Mouse (Mus musculus): ENCODE results near the gene Phactr2. TPM values are rescaled to one million over a fixed set of nuclear protein-coding genes. Genes with fewer than 3 reads are reported as not detected.

Gene Phactr2
- polyA plus RNA-seq, 1 experiment from 2014 or later, result 58.1 TPM

DNA sequence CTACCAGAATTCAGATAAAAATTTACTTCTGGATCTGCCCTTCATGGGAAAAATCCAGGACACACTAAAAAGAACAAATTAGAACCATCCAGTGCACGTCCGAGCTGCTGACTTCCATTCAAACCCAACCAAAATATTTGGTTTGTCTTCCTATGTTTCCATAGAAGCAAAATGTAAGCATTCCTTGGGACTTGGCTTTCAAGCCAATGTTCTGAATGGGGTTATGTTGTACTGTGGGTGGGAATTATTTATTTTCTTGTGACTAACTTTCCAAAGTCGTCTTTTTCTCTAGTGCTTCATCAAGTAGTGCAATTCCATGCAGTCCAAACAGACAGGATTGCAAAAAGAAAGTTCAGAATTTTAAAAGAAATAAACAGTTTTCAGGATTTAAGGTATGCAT is 239.7 kb downstream of the Phactr2 start:
- ATAC-seq (ENCODE audit: insufficient number of reproducible peaks, low FRiP score), result no peak
- Histone ChIP-seq H3K4me2 (no peak overlapping the region), H3K9me3 (replicated peaks) (no peaks in the 10 kb centered on the region), H3K4me3 (no peak overlapping the region), H3K27me3 (replicated peaks) (no peaks in the 10 kb centered on the region), H3K36me3 (peaks cover 72% of the 10 kb centered on the region), H3K27ac (ENCODE audit: poor library complexity, severe bottlenecking) (no peak overlapping the region), H3K9ac (no peak overlapping the region), H3K4me1 (replicated peaks) (peaks cover 25% of the 10 kb centered on the region)
- WGBS, result 71% methylated on average over 3 of the region's 3 CpGs

- Histone ChIP-seq H3K4me3 (no peak overlapping the region), H3K4me2 (no peak overlapping the region), H3K9ac (no peak overlapping the region), H3K9me3 (replicated peaks) (no peaks in the 10 kb centered on the region), H3K36me3 (peaks cover 71% of the 10 kb centered on the region), H3K27ac (ENCODE audit: poor library complexity, severe bottlenecking) (no peak overlapping the region; the same call in 1 of the 2 replicates), H3K4me1 (replicated peaks) (peaks cover 25% of the 10 kb centered on the region), H3K27me3 (replicated peaks) (no peaks in the 10 kb centered on the region)
- 80% methylated on average over 10 of the region's 10 CpGs for WGBS
- no peak for ATAC-seq (ENCODE audit: insufficient number of reproducible peaks, low FRiP score)
Measured at GRCm38 (mm10) chr10:13233941-13234340, 240.3 kb downstream of the Phactr2 start.

DNA sequence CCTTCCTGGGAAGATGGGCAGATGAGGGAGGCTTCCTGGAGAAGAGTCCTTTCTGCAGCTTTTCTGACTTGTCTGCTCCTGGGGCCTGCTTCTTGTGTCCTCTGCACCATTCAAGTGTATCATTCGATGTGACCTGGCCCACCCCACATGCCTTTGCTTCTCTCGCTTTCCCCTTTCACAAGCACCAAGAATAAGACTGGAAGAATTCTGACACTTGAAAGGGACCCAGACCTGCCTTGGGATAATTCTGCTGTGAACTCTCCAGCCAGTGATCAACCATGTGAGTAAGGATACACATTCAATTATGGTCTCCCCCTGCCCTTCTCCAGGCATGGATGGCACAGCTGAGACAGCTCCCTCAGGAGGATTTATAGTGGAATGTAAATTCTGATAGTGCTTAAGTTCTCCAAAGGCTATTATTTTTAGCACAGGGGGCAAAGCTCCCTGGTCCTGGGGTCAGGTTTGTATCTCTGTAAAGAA is 241.0 kb downstream of the Phactr2 start:
- no peak overlapping the region for H3K9ac ChIP-seq
- no peak for ATAC-seq (ENCODE audit: insufficient number of reproducible peaks, low FRiP score)
- H3K36me3 ChIP-seq, result peaks cover 71% of the 10 kb centered on the region
- H3K27ac ChIP-seq (ENCODE audit: poor library complexity, severe bottlenecking), result peak overlapping the region; percentile 19; the same call in 1 of the 2 replicates
- no peaks in the 10 kb centered on the region for H3K27me3 ChIP-seq (replicated peaks)
- no peaks in the 10 kb centered on the region for H3K9me3 ChIP-seq (replicated peaks)
- H3K4me3 ChIP-seq, result no peak overlapping the region
- H3K4me2 ChIP-seq, result no peak overlapping the region
- 51% methylated on average over 2 of the region's 2 CpGs for WGBS
- H3K4me1 ChIP-seq (replicated peaks), result peaks cover 25% of the 10 kb centered on the region

- H3K4me3 ChIP-seq, result no peak overlapping the region
- H3K9me3 ChIP-seq (replicated peaks), result no peaks in the 10 kb centered on the region
- WGBS, result 60% methylated on average over 9 of the region's 9 CpGs
- peaks cover 25% of the 10 kb centered on the region for H3K4me1 ChIP-seq (replicated peaks)
- H3K4me2 ChIP-seq, result no peak overlapping the region
- no peak for ATAC-seq (ENCODE audit: insufficient number of reproducible peaks, low FRiP score)
- no peaks in the 10 kb centered on the region for H3K27me3 ChIP-seq (replicated peaks)
- peaks cover 71% of the 10 kb centered on the region for H3K36me3 ChIP-seq
- H3K9ac ChIP-seq, result no peak overlapping the region
- peak overlapping the region; percentile 19; the same call in 1 of the 2 replicates for H3K27ac ChIP-seq (ENCODE audit: poor library complexity, severe bottlenecking)
Measured at GRCm38 (mm10) chr10:13232443-13233142, 241.6 kb downstream of the Phactr2 start.

- 87% methylated on average over 7 of the region's 7 CpGs for WGBS
- peaks cover 70% of the 10 kb centered on the region for H3K36me3 ChIP-seq
Measured at GRCm38 (mm10) chr10:13230716-13231115, 243.5 kb downstream of the Phactr2 start.

GRCm38 (mm10) chr10:13225377-13226063 is 248.7 kb downstream of the Phactr2 start:
- H3K36me3 ChIP-seq, result peaks cover 71% of the 10 kb centered on the region
- WGBS, result 81% methylated on average over 7 of the region's 7 CpGs
- H3K4me1 ChIP-seq (replicated peaks), result peaks cover 14% of the 10 kb centered on the region
- no peak overlapping the region for H3K4me3 ChIP-seq
- no peak overlapping the region for H3K9ac ChIP-seq
- no peaks in the 10 kb centered on the region for H3K9me3 ChIP-seq (replicated peaks)
- no peaks in the 10 kb centered on the region for H3K27me3 ChIP-seq (replicated peaks)
- no peak for ATAC-seq (ENCODE audit: insufficient number of reproducible peaks, low FRiP score)
- H3K4me2 ChIP-seq, result no peak overlapping the region
- H3K27ac ChIP-seq (ENCODE audit: poor library complexity, severe bottlenecking), result no peak overlapping the region

More at GRCm38 (mm10) chr10:13230716-13231115, 243.5 kb downstream of the Phactr2 start:
- no peak for ATAC-seq (ENCODE audit: insufficient number of reproducible peaks, low FRiP score)
- Histone ChIP-seq H3K9ac (no peak overlapping the region), H3K4me2 (no peak overlapping the region), H3K9me3 (replicated peaks) (no peaks in the 10 kb centered on the region), H3K27me3 (replicated peaks) (no peaks in the 10 kb centered on the region), H3K27ac (ENCODE audit: poor library complexity, severe bottlenecking) (no peak overlapping the region), H3K4me3 (no peak overlapping the region), H3K4me1 (replicated peaks) (peaks cover 33% of the 10 kb centered on the region)

DNA sequence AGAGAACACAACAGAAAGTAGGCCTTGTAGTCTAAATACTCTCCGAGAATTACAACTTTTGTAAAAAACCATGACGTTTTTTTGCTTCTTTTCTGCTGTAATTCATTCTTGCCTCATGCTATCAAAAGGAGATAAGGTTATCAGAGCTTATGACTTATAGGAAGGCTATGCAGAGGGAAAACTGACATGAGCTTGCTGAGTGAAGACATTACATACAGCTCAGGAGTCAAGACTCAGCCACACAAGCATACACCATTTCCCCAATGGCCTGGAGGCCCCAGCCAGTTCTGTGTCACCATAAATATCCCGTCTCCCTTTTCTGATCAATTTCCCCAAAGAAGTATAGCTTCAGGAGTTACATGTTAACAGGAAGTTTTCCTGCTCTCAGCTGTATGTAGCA is 252.1 kb downstream of the Phactr2 start:
- peaks cover 64% of the 10 kb centered on the region for H3K36me3 ChIP-seq
- peaks cover 14% of the 10 kb centered on the region for H3K4me1 ChIP-seq (replicated peaks)
- 64% methylated on average over 3 of the region's 3 CpGs for WGBS
- H3K4me2 ChIP-seq, result no peak overlapping the region
- no peak for ATAC-seq (ENCODE audit: insufficient number of reproducible peaks, low FRiP score)
- H3K9ac ChIP-seq, result no peak overlapping the region
- no peaks in the 10 kb centered on the region for H3K9me3 ChIP-seq (replicated peaks)
- no peak overlapping the region for H3K4me3 ChIP-seq
- H3K27ac ChIP-seq (ENCODE audit: poor library complexity, severe bottlenecking), result no peak overlapping the region
- H3K27me3 ChIP-seq (replicated peaks), result no peaks in the 10 kb centered on the region

DNA sequence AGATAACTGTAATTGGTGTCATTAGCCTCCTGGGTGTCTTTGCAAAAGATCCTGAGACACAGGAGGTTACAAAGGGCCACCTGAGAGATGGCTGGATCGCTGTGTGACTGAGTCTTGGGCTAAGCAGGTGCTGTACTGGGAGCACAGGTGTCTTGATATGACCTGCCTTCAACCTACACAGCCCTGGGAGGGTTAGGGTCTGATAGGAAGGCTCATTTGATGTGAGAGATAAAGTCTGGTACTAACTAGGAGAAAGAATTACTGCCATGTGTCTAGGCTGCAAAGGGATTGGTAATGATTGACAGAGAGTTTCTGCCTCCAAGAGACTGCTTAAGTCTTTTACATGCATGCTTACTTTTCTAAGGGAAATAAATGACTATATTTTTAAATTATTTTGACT is 254.2 kb downstream of the Phactr2 start:
- Histone ChIP-seq H3K27ac (ENCODE audit: poor library complexity, severe bottlenecking) (no peak overlapping the region), H3K9me3 (replicated peaks) (no peaks in the 10 kb centered on the region), H3K4me3 (no peak overlapping the region), H3K4me1 (replicated peaks) (peaks cover 12% of the 10 kb centered on the region), H3K36me3 (peaks cover 65% of the 10 kb centered on the region), H3K27me3 (replicated peaks) (no peaks in the 10 kb centered on the region), H3K4me2 (no peak overlapping the region), H3K9ac (no peak overlapping the region)
- WGBS, result 64% methylated on average over 1 of the region's 1 CpGs
- no peak for ATAC-seq (ENCODE audit: insufficient number of reproducible peaks, low FRiP score)

DNA sequence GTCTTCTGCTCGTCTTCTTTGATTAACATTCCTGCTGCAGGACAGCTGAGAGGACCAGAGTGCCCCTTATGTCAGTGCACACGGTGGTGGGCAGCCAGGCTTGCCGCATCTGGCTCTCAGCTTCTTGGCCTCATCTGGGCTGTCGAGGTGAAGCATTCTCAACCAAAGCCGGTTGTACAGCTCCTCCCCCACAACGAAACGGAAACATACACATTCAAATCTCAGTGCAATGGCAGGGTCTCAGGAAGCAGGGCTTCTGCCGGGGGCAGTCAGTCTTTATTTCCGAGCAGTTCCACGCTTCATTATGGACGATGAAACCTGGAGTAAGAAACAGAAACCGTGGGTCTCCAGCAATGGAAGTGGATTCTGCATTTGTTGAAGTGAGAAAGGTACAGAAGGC is 260.3 kb downstream of the Phactr2 start:
- peak overlapping the region; percentile 61 for H3K27ac ChIP-seq (ENCODE audit: poor library complexity, severe bottlenecking)
- H3K9me3 ChIP-seq (replicated peaks), result no peaks in the 10 kb centered on the region
- peak overlapping the region; percentile 33 for H3K4me2 ChIP-seq
- no peak overlapping the region for H3K4me3 ChIP-seq
- no peaks in the 10 kb centered on the region for H3K27me3 ChIP-seq (replicated peaks)
- 33% methylated on average over 12 of the region's 12 CpGs for WGBS
- H3K36me3 ChIP-seq, result peaks cover 28% of the 10 kb centered on the region
- ATAC-seq (ENCODE audit: insufficient number of reproducible peaks, low FRiP score), result peak; percentile 23; the same call in 1 of the 2 replicates
- H3K4me1 ChIP-seq (replicated peaks), result peaks cover 54% of the 10 kb centered on the region
- H3K9ac ChIP-seq, result no peak overlapping the region

- Histone ChIP-seq H3K36me3 (peaks cover 27% of the 10 kb centered on the region), H3K4me2 (no peak overlapping the region), H3K27ac (ENCODE audit: poor library complexity, severe bottlenecking) (peak overlapping the region; percentile 57), H3K4me3 (no peak overlapping the region), H3K9ac (no peak overlapping the region), H3K27me3 (replicated peaks) (no peaks in the 10 kb centered on the region), H3K4me1 (replicated peaks) (peaks cover 54% of the 10 kb centered on the region), H3K9me3 (replicated peaks) (no peaks in the 10 kb centered on the region)
- peak; percentile 29; the same call in 1 of the 2 replicates for ATAC-seq (ENCODE audit: insufficient number of reproducible peaks, low FRiP score)
- 49% methylated on average over 6 of the region's 6 CpGs for WGBS
Measured at GRCm38 (mm10) chr10:13212829-13213228, 261.4 kb downstream of the Phactr2 start.

- no peak overlapping the region for H3K9ac ChIP-seq
- no peaks in the 10 kb centered on the region for H3K27me3 ChIP-seq (replicated peaks)
- WGBS, result 81% methylated on average over 9 of the region's 9 CpGs
- no peak overlapping the region for H3K4me3 ChIP-seq
- no peak overlapping the region for H3K4me2 ChIP-seq
- no peak for ATAC-seq (ENCODE audit: insufficient number of reproducible peaks, low FRiP score)
- 0 out of 2 replicates have a peak overlapping the region, but pooled peaks have one; percentile 6 for H3K27ac ChIP-seq (ENCODE audit: poor library complexity, severe bottlenecking)
- no peaks in the 10 kb centered on the region for H3K9me3 ChIP-seq (replicated peaks)
- H3K36me3 ChIP-seq, result peaks cover 24% of the 10 kb centered on the region
- H3K4me1 ChIP-seq (replicated peaks), result peaks cover 54% of the 10 kb centered on the region
Measured at GRCm38 (mm10) chr10:13212326-13212725, 261.9 kb downstream of the Phactr2 start.
